Mouse (Mus musculus) heart, adult 2 months (tissue): ENCODE results near the gene Lrrc4c.

Source experiments
- CTCF ChIP-seq: fragments of 200-600 bp; IDR thresholded peaks from 2 replicates; pipeline ENCODE4 v1.8.1; 2022; ENCODE audit warnings: antibody characterized with exemption, mild to moderate bottlenecking, moderate library complexity
- POLR2A ChIP-seq: fragments of 200-500 bp; IDR thresholded peaks from 2 replicates; pipeline ENCODE4 v1.6.1; 2011; ENCODE audit warnings: mild to moderate bottlenecking, low read depth, low read length, control low read depth; ENCODE audit not compliant: insufficient read depth

DNA sequence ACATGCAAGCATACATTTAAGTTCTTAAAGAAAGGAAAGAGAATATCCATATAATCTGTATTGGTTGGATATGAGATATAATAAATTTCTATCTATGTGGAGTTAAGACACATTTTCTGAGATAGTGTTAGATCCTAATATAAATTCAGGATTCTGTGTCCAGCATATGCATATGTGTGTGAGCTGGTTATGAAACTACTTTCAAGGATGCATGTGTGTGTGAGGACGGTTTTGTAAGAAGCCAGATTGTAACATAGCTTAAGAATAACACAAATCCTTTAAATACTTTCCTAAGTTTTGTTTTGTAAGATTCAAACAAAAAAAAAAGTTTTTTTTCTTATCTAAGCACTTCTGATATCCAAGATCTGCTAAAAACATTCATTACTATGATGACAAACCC is 367.4 kb downstream of the Lrrc4c start:
- no peak for TF ChIP-seq CTCF
- TF ChIP-seq POLR2A, result no peak
